Comparison of ENCODE assay signal across 21 mouse cellular contexts in the genomic region with DNA sequence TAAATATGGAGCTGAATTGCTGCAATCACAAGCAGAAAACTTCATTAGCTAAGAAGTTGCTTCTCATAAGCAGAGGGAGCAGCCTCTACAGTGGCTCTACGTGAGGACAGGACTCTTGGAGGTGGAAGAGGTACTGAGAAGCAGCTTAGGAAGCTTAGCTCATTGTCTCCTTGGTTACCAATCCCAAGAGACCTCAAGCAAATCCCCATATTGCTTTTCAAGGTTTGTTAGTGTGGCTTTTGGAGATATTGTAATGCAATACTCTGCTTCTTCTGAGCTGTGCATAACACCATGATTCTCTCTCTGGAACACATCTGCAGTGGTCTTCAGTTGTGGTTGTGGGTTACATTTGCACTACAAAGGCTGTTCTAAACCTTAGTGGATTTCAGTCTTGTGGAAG.
DNase-seq lines count a peak whose midpoint lies in the region; ATAC-seq and TF ChIP-seq lines count a peak whose summit lies in the region.
"Had no signal": no experiment of that assay in that cellular context is flagged by ENCODE, and none has a peak within 500 bp of the region (broad histone marks: within the 10 kb centered on the region; RNA-seq: fewer than 3 reads in every experiment).

No protein-coding gene starts in this region.

- no peak overlapping the region for H3K27ac ChIP-seq in heart, embryonic 10.5 days
- no peak overlapping the region for H3K27ac ChIP-seq in midbrain, embryonic 11.5 days (ENCODE audit: low read depth, low read length)
- H3K27ac ChIP-seq in midbrain, postnatal 0 days (ENCODE audit: low read depth, low read length) = no peak overlapping the region
- H3K27ac ChIP-seq in CH12.LX (ENCODE audit: insufficient read depth, low read depth) = no peak overlapping the region
- no peak overlapping the region for H3K27ac ChIP-seq in intestine, embryonic 16.5 days (ENCODE audit: low read length)
- H3K27ac ChIP-seq: embryonic facial prominence, embryonic 13.5 days; forebrain, embryonic 13.5 days; forebrain, embryonic 15.5 days had no signal

- H3K36me3 ChIP-seq in heart, embryonic 10.5 days = no peaks in the 10 kb centered on the region
- H3K36me3 ChIP-seq in midbrain, embryonic 11.5 days (ENCODE audit: control insufficient read depth, insufficient read depth, low read length) = no peaks in the 10 kb centered on the region
- H3K36me3 ChIP-seq in midbrain, postnatal 0 days (ENCODE audit: insufficient read depth, low read length) = no peaks in the 10 kb centered on the region
- no peaks in the 10 kb centered on the region for H3K36me3 ChIP-seq in CH12.LX (replicated peaks in 1 of 2; ENCODE audit: control insufficient read depth in 1 of 2, insufficient read depth in 1 of 2, low read length in 1 of 2)
- H3K36me3 ChIP-seq in intestine, embryonic 16.5 days (ENCODE audit: control insufficient read depth, insufficient read depth, low read length) = no peaks in the 10 kb centered on the region
- H3K36me3 ChIP-seq: embryonic facial prominence, embryonic 13.5 days; forebrain, embryonic 15.5 days; G1E had no signal

- TF ChIP-seq CTCF in midbrain, postnatal 0 days (IDR thresholded peaks at IDR 0.05) = no peak
- no peak for TF ChIP-seq CTCF in CH12.LX (conservative IDR thresholded peaks at IDR 0.05 in 1 of 2, IDR thresholded peaks at IDR 0.05 in 1 of 2; ENCODE audit: low read depth in 2 of 2, low read length in 2 of 2)

- no peaks in the 10 kb centered on the region for H3K4me1 ChIP-seq in heart, embryonic 10.5 days
- no peaks in the 10 kb centered on the region for H3K4me1 ChIP-seq in midbrain, embryonic 11.5 days (ENCODE audit: control insufficient read depth, insufficient read depth, low read length)
- no peaks in the 10 kb centered on the region for H3K4me1 ChIP-seq in midbrain, postnatal 0 days (ENCODE audit: insufficient read depth, low read length)
- peaks cover 0 to 17% of the 10 kb centered on the region in 2 experiments; a peak in 3 of 4 replicates for H3K4me1 ChIP-seq in CH12.LX (ENCODE audit: control insufficient read depth in 1 of 2, insufficient read depth in 2 of 2)
- H3K4me1 ChIP-seq in intestine, embryonic 16.5 days (ENCODE audit: control insufficient read depth, insufficient read depth, low read length) = no peaks in the 10 kb centered on the region
- H3K4me1 ChIP-seq: embryonic facial prominence, embryonic 13.5 days; forebrain, embryonic 13.5 days; forebrain, embryonic 15.5 days had no signal

- no peaks in the 10 kb centered on the region for H3K9me3 ChIP-seq in heart, embryonic 10.5 days
- no peaks in the 10 kb centered on the region for H3K9me3 ChIP-seq in midbrain, embryonic 11.5 days (ENCODE audit: control insufficient read depth, low read length)
- no peaks in the 10 kb centered on the region for H3K9me3 ChIP-seq in midbrain, postnatal 0 days (ENCODE audit: low read length)
- H3K9me3 ChIP-seq in CH12.LX (replicated peaks; ENCODE audit: low read length) = peaks cover 2% of the 10 kb centered on the region
- H3K9me3 ChIP-seq in intestine, embryonic 16.5 days (ENCODE audit: control insufficient read depth, low read length) = no peaks in the 10 kb centered on the region
- H3K9me3 ChIP-seq: embryonic facial prominence, embryonic 13.5 days; forebrain, embryonic 13.5 days; forebrain, embryonic 15.5 days; G1E had no signal

- in situ Hi-C loops in CH12.LX (cut with MboI; ENCODE audit: low pct_ligation_motif_present, low pct_unique_long_range_greater_than_20kb, low sequenced_read_pairs) = no loop called here

- H3K79me2 ChIP-seq in CH12.LX (replicated peaks; ENCODE audit: control insufficient read depth, extremely low read depth, insufficient read depth, poor library complexity, severe bottlenecking) = no peaks in the 10 kb centered on the region

- dilution Hi-C loops in CH12.LX (cut with MboI; ENCODE audit: extremely low pct_ligation_motif_present, extremely low pct_unique_long_range_greater_than_20kb, low sequenced_read_pairs) = no loop called here

- H3K27me3 ChIP-seq in heart, embryonic 10.5 days (ENCODE audit: insufficient read depth, poor library complexity, severe bottlenecking) = no peaks in the 10 kb centered on the region
- H3K27me3 ChIP-seq in midbrain, embryonic 11.5 days (ENCODE audit: control insufficient read depth, insufficient read depth, low read length) = no peaks in the 10 kb centered on the region
- no peaks in the 10 kb centered on the region for H3K27me3 ChIP-seq in midbrain, postnatal 0 days (ENCODE audit: insufficient read depth, low read length)
- H3K27me3 ChIP-seq in CH12.LX (replicated peaks) = no peaks in the 10 kb centered on the region
- H3K27me3 ChIP-seq in intestine, embryonic 16.5 days (replicated peaks; ENCODE audit: control insufficient read depth, insufficient read depth, low read length) = no peaks in the 10 kb centered on the region
- H3K27me3 ChIP-seq: embryonic facial prominence, embryonic 13.5 days; forebrain, embryonic 13.5 days; forebrain, embryonic 15.5 days; Patski had no signal

- 0 out of 2 replicates have a peak, but pooled peaks have one; percentile 33 for TF ChIP-seq EP300 in CH12.LX (IDR thresholded peaks at IDR 0.05; ENCODE audit: low read length)

- no peak overlapping the region for H3K4me3 ChIP-seq in heart, embryonic 10.5 days
- no peak overlapping the region for H3K4me3 ChIP-seq in midbrain, embryonic 11.5 days (ENCODE audit: low read depth, low read length)
- no peak overlapping the region for H3K4me3 ChIP-seq in midbrain, postnatal 0 days (ENCODE audit: low read depth, low read length)
- H3K4me3 ChIP-seq in CH12.LX (replicated peaks in 1 of 3; ENCODE audit: low read depth in 2 of 3, low read length in 2 of 3, poor library complexity in 1 of 3) = no peak overlapping the region
- H3K4me3 ChIP-seq in intestine, embryonic 16.5 days (ENCODE audit: low read length) = no peak overlapping the region
- H3K4me3 ChIP-seq: embryonic facial prominence, embryonic 13.5 days; forebrain, embryonic 13.5 days; forebrain, embryonic 15.5 days had no signal

- no peak for TF ChIP-seq RAD21 in CH12.LX (IDR thresholded peaks at IDR 0.05; ENCODE audit: low read depth, low read length)

- no peak overlapping the region for H3K9ac ChIP-seq in midbrain, embryonic 11.5 days (ENCODE audit: low read length)
- H3K9ac ChIP-seq in midbrain, postnatal 0 days (replicated peaks; ENCODE audit: low read length, poor library complexity, severe bottlenecking) = no peak overlapping the region
- H3K9ac ChIP-seq in CH12.LX (ENCODE audit: insufficient read depth, low read depth) = no peak overlapping the region
- no peak overlapping the region for H3K9ac ChIP-seq in intestine, embryonic 16.5 days (ENCODE audit: low read depth, low read length)
- H3K9ac ChIP-seq: embryonic facial prominence, embryonic 13.5 days; forebrain, embryonic 13.5 days; forebrain, embryonic 15.5 days; forebrain, postnatal 0 days had no signal

- peak; percentile 37 for DNase-seq in heart, adult 11 months
- no peak for DNase-seq in heart, embryonic 10.5 days (ENCODE audit: low spot score)
- DNase-seq in midbrain, embryonic 11.5 days (ENCODE audit: low spot score, missing footprints) = peak; percentile 72
- no peak for DNase-seq in midbrain, postnatal 0 days (ENCODE audit: low spot score)
- peak; percentile 79 for DNase-seq in CH12.LX (ENCODE audit: extremely low read depth)
- DNase-seq: adrenal gland, adult 8-10 months; adrenal gland, postnatal 14 days; adrenal gland, postnatal 36 days; cerebellum, adult 11-12 months; cerebellum, adult 2 months; cerebellum, adult 9-10 months; cerebellum, postnatal 10 days; cerebellum, postnatal 25 days; forebrain, postnatal 0 days had no signal

- H3K4me2 ChIP-seq in midbrain, embryonic 11.5 days = no peak overlapping the region
- H3K4me2 ChIP-seq in midbrain, postnatal 0 days (ENCODE audit: low read depth, low read length, poor library complexity, severe bottlenecking) = no peak overlapping the region
- H3K4me2 ChIP-seq in CH12.LX (ENCODE audit: insufficient read depth, low read depth, poor library complexity, severe bottlenecking) = no peak overlapping the region
- no peak overlapping the region for H3K4me2 ChIP-seq in intestine, embryonic 16.5 days (ENCODE audit: low read depth, low read length)
- H3K4me2 ChIP-seq: embryonic facial prominence, embryonic 13.5 days; forebrain, embryonic 13.5 days; forebrain, embryonic 15.5 days had no signal

- 59% methylated on average over 1 of the region's 1 CpGs for WGBS in heart, embryonic 10.5 days
- 34% methylated on average over 1 of the region's 1 CpGs for WGBS in midbrain, embryonic 11.5 days
- WGBS in midbrain, postnatal 0 days = 33% methylated on average over 1 of the region's 1 CpGs
- WGBS in intestine, embryonic 16.5 days = 59% methylated on average over 1 of the region's 1 CpGs

- ATAC-seq in midbrain, embryonic 11.5 days (ENCODE audit: low FRiP score) = no peak
- no peak for ATAC-seq in midbrain, postnatal 0 days (ENCODE audit: low FRiP score)
- no peak for ATAC-seq in intestine, embryonic 16.5 days
- ATAC-seq: activated CD4-positive, CD25-positive, alpha-beta regulatory T cell, adult 4 months; forebrain, embryonic 13.5 days; forebrain, embryonic 15.5 days; forebrain, postnatal 0 days; Patski had no signal

- no peak for TF ChIP-seq POLR2A in CH12.LX (IDR thresholded peaks at IDR 0.05; ENCODE audit: low read depth, low read length)

TF ChIP-seq in CH12.LX, 34 proteins besides CTCF, POLR2A, EP300 and RAD21:
- TF ChIP-seq MYC (IDR thresholded peaks at IDR 0.05; ENCODE audit: low read depth, low read length) (no peak), JUND (conservative IDR thresholded peaks at IDR 0.05; ENCODE audit: low read depth, low read length) (no peak), MAX (IDR thresholded peaks at IDR 0.05; ENCODE audit: low read length) (0 out of 2 replicates have a peak, but pooled peaks have one; percentile 15), ETS1 (conservative IDR thresholded peaks at IDR 0.05; ENCODE audit: low read depth, low read length) (0 out of 2 replicates have a peak, but pooled peaks have one; percentile 12), IRF4 (IDR thresholded peaks at IDR 0.05; ENCODE audit: low read depth, low read length) (0 out of 2 replicates have a peak, but pooled peaks have one; percentile 15)

Comparison
In these comparisons a context has a peak if more than half of its experiments do, and no peak if none do; other contexts are left out.
1. DNase-seq: peak in heart, adult 11 months (single experiment), midbrain, embryonic 11.5 days (single experiment) and CH12.LX (single experiment); none in heart, embryonic 10.5 days (single experiment) and midbrain, postnatal 0 days (single experiment).